In the genomic region with DNA sequence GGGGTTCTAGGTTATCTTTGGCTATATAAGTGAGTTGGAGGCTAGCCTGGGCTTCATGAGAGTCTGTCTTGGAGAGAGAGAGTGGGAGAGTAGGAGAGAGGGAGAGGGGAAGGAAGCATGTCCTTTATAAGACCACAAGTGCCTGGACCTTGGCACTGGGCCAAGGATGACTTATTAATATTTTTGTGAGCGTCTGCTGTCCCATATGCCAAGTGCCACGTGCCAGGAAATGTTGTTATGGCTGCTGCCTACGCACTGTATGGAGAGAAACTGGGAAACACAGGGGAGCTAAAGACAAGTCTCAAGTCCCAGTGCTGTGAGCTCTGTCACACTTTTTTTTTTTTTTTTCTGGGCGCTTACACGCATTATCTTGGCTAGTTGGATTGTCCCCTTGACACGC, we compare ENCODE assay signal across 27 mouse cellular contexts. TPM values are rescaled to one million over a fixed set of nuclear protein-coding genes. Genes with fewer than 3 reads are reported as not detected.
A peak's percentile ranks its signal among the peaks of the same experiment; 100 is the strongest.
DNase-seq lines count a peak whose midpoint lies in the region; ATAC-seq and TF ChIP-seq lines count a peak whose summit lies in the region.
"Had no signal": no experiment of that assay in that cellular context is flagged by ENCODE, and none has a peak within 500 bp of the region (broad histone marks: within the 10 kb centered on the region; RNA-seq: fewer than 3 reads in every experiment).

No protein-coding gene starts in this region.

- no peak overlapping the region for H3K4me3 ChIP-seq in midbrain, postnatal 0 days (ENCODE audit: low read depth, low read length)
- no peak overlapping the region for H3K4me3 ChIP-seq in midbrain, embryonic 11.5 days (ENCODE audit: low read depth, low read length)
- H3K4me3 ChIP-seq in embryonic facial prominence, embryonic 10.5 days = no peak overlapping the region
- H3K4me3 ChIP-seq: embryonic facial prominence, embryonic 13.5 days; erythroblast, embryonic 14.5 days; forebrain, embryonic 12.5 days; heart, embryonic 15.5 days; kidney, embryonic 15.5 days; left cerebral cortex, adult 2 months; limb, embryonic 10.5 days; liver, embryonic 15.5 days; neural tube, embryonic 15.5 days; stomach, embryonic 15.5 days had no signal

- H3K9me3 ChIP-seq in midbrain, postnatal 0 days (ENCODE audit: low read length) = no peaks in the 10 kb centered on the region
- H3K9me3 ChIP-seq in midbrain, embryonic 11.5 days (ENCODE audit: control insufficient read depth, low read length) = no peaks in the 10 kb centered on the region
- H3K9me3 ChIP-seq in embryonic facial prominence, embryonic 10.5 days = no peaks in the 10 kb centered on the region
- H3K9me3 ChIP-seq: embryonic facial prominence, embryonic 13.5 days; forebrain, embryonic 12.5 days; heart, embryonic 15.5 days; kidney, embryonic 15.5 days; limb, embryonic 10.5 days; liver, embryonic 15.5 days; neural tube, embryonic 15.5 days; stomach, embryonic 15.5 days had no signal

- no peak for ATAC-seq in midbrain, postnatal 0 days (ENCODE audit: low FRiP score)
- ATAC-seq in midbrain, embryonic 11.5 days (ENCODE audit: low FRiP score) = no peak
- ATAC-seq in CD4-positive, CD25-positive, alpha-beta regulatory T cell, adult 4 months = no peak
- ATAC-seq: lung, postnatal 0 days had no signal

- H3K36me3 ChIP-seq in midbrain, postnatal 0 days (ENCODE audit: insufficient read depth, low read length) = no peaks in the 10 kb centered on the region
- no peaks in the 10 kb centered on the region for H3K36me3 ChIP-seq in midbrain, embryonic 11.5 days (ENCODE audit: control insufficient read depth, insufficient read depth, low read length)
- H3K36me3 ChIP-seq in embryonic facial prominence, embryonic 10.5 days (replicated peaks) = no peaks in the 10 kb centered on the region
- H3K36me3 ChIP-seq: embryonic facial prominence, embryonic 13.5 days; forebrain, embryonic 12.5 days; heart, embryonic 15.5 days; kidney, embryonic 15.5 days; limb, embryonic 10.5 days; liver, embryonic 15.5 days; neural tube, embryonic 15.5 days; stomach, embryonic 15.5 days had no signal

- no peak overlapping the region for H3K4me2 ChIP-seq in midbrain, postnatal 0 days (ENCODE audit: low read depth, low read length, poor library complexity, severe bottlenecking)
- no peak overlapping the region for H3K4me2 ChIP-seq in midbrain, embryonic 11.5 days
- H3K4me2 ChIP-seq: embryonic facial prominence, embryonic 13.5 days; forebrain, embryonic 12.5 days; heart, embryonic 15.5 days; hindbrain, embryonic 14.5 days; kidney, embryonic 15.5 days; liver, embryonic 15.5 days; neural tube, embryonic 15.5 days; stomach, embryonic 15.5 days had no signal

- peak; percentile 59 for DNase-seq in adrenal gland, postnatal 25 days
- no peak for DNase-seq in adrenal gland, postnatal 10 days
- DNase-seq in midbrain, postnatal 0 days (ENCODE audit: low spot score) = peak; percentile 74
- no peak for DNase-seq in midbrain, embryonic 11.5 days (ENCODE audit: low spot score, missing footprints)
- peak; percentile 93 for DNase-seq in cerebellum, adult 8-10 months
- DNase-seq in cerebellum, postnatal 36 days = peak; percentile 92 to 96
- DNase-seq in embryonic facial prominence, embryonic 10.5 days (ENCODE audit: low spot score) = no peak
- DNase-seq: heart, postnatal 36 days; kidney, postnatal 36 days; liver; right cerebral cortex, adult 18-20 months; right cerebral cortex, postnatal 4 days; thymus, postnatal 4 days had no signal

- 87% methylated on average over 6 of the region's 6 CpGs for WGBS in midbrain, postnatal 0 days
- WGBS in midbrain, embryonic 11.5 days = 94% methylated on average over 6 of the region's 6 CpGs
- 95% methylated on average over 6 of the region's 6 CpGs for WGBS in embryonic facial prominence, embryonic 10.5 days

- H3K27me3 ChIP-seq in midbrain, postnatal 0 days (ENCODE audit: insufficient read depth, low read length) = no peaks in the 10 kb centered on the region
- no peaks in the 10 kb centered on the region for H3K27me3 ChIP-seq in midbrain, embryonic 11.5 days (ENCODE audit: control insufficient read depth, insufficient read depth, low read length)
- H3K27me3 ChIP-seq in embryonic facial prominence, embryonic 10.5 days (replicated peaks; ENCODE audit: low read depth, poor library complexity, severe bottlenecking) = peaks cover 9% of the 10 kb centered on the region
- H3K27me3 ChIP-seq: embryonic facial prominence, embryonic 13.5 days; heart, embryonic 15.5 days; kidney, embryonic 15.5 days; liver, embryonic 15.5 days; neural tube, embryonic 15.5 days; stomach, embryonic 15.5 days had no signal

- no peak for TF ChIP-seq CTCF in midbrain, postnatal 0 days (IDR thresholded peaks at IDR 0.05)

- H3K27ac ChIP-seq in midbrain, postnatal 0 days (ENCODE audit: low read depth, low read length) = no peak overlapping the region
- no peak overlapping the region for H3K27ac ChIP-seq in midbrain, embryonic 11.5 days (ENCODE audit: low read depth, low read length)
- H3K27ac ChIP-seq in embryonic facial prominence, embryonic 10.5 days (replicated peaks) = no peak overlapping the region
- H3K27ac ChIP-seq: embryonic facial prominence, embryonic 13.5 days; forebrain, embryonic 12.5 days; heart, embryonic 15.5 days; hindbrain, embryonic 14.5 days; kidney, embryonic 15.5 days; left cerebral cortex, adult 2 months; limb, embryonic 10.5 days; liver, embryonic 15.5 days; macrophage; neural tube, embryonic 15.5 days; stomach, embryonic 15.5 days had no signal

- no peaks in the 10 kb centered on the region; the same call in 1 of the 2 replicates for H3K4me1 ChIP-seq in midbrain, postnatal 0 days (ENCODE audit: insufficient read depth, low read length)
- peaks cover 7% of the 10 kb centered on the region; the same call in 1 of the 2 replicates for H3K4me1 ChIP-seq in midbrain, embryonic 11.5 days (ENCODE audit: control insufficient read depth, insufficient read depth, low read length)
- H3K4me1 ChIP-seq in embryonic facial prominence, embryonic 10.5 days = peaks cover 13% of the 10 kb centered on the region
- H3K4me1 ChIP-seq: liver, embryonic 15.5 days had no signal

- no peak overlapping the region for H3K9ac ChIP-seq in midbrain, postnatal 0 days (replicated peaks; ENCODE audit: low read length, poor library complexity, severe bottlenecking)
- H3K9ac ChIP-seq in midbrain, embryonic 11.5 days (ENCODE audit: low read length) = no peak overlapping the region
- H3K9ac ChIP-seq: embryonic facial prominence, embryonic 13.5 days; forebrain, embryonic 12.5 days; heart, embryonic 15.5 days; hindbrain, embryonic 14.5 days; kidney, embryonic 15.5 days; liver, embryonic 15.5 days; neural tube, embryonic 15.5 days; stomach, embryonic 15.5 days had no signal

RNA-seq across cellular contexts. Expression of gene Tesc, which starts 15.1 kb away (rescaled TPM):
- total RNA-seq in adrenal gland, postnatal 25 days (2021) = 103 and 131 TPM in 2 replicates
- total RNA-seq in adrenal gland, postnatal 10 days (2021) = 10 to 100 TPM; 54.4 to 61.5 TPM
- 3.6 and 4.7 TPM in 2 replicates for total RNA-seq in midbrain, postnatal 0 days (2014; rRNA removed)
- 5.5 and 8.2 TPM in 2 replicates for polyA plus RNA-seq in midbrain, postnatal 0 days (2015; fragmentation: Nextera tagmentation; extraction: Ambion mirVana)
- 0.69 and 1.2 TPM in 2 replicates for polyA plus RNA-seq in midbrain, embryonic 11.5 days (2014; fragmentation: Nextera tagmentation; extraction: Ambion mirVana)
- 0.20 and 1.6 TPM in 2 replicates for polyA plus RNA-seq in embryonic facial prominence, embryonic 10.5 days (2016; fragmentation: Nextera tagmentation; extraction: Ambion mirVana)
- 1 to 10 TPM; 2.9 to 7.7 TPM for polyA plus RNA-seq in CD4-positive, CD25-positive, alpha-beta regulatory T cell, adult 4 months (2017; shearing (Covaris generic))
- polyA plus RNA-seq: macrophage had no signal

Comparison
In these comparisons a context has a peak if more than half of its experiments do, and no peak if none do; other contexts are left out.
1. DNase-seq: peak in adrenal gland, postnatal 25 days (single experiment), midbrain, postnatal 0 days (single experiment), cerebellum, adult 8-10 months (single experiment) and cerebellum, postnatal 36 days (2 of 2); none in adrenal gland, postnatal 10 days (single experiment), midbrain, embryonic 11.5 days (single experiment) and embryonic facial prominence, embryonic 10.5 days (single experiment).